Mouse (Mus musculus): ENCODE measurements around the gene Adgre5.

The Adgre5 gene

DNA sequence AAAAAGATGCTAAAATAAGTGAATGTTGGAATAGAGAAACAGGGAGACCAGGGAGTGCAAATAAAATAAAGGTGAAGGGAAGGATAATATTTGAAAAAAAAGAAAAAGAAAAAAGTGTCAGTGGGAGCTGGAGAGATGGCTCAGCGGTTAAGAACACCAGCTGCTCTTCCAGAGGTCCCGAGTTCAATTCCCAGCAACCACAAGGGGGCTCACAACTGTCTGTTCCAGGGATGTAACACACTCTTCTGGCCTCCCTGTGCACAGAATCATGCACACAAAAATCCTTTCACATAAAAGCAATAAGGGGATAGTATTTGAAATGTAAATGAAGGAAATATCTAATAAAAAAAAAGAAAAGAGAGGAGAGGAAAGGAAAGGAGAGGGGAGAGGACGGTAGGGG is 13.0 kb upstream of the Adgre5 start:
- no peak for DNase-seq (ENCODE audit: low spot score)

DNA sequence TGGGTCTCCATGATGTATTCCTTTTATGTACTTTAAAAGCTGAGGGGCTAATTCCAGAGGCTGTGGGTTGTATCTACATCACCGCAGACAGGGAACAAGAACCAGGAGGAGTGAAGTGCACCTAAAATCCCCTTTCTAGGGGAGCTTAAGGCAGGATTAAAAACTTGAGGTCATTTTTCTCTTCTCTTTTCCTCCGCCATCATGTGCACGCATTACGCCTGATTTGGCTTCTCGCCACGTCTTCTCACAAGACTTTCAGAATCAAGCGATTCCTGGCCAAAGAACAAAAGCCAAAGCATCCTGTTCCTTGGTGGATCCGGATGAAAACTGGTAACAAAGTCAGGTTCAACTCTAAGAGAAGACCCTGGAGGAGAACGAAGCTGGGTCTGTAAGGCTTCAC is 8.1 kb upstream of the Adgre5 start:
- no peak for DNase-seq (ENCODE audit: low spot score)

DNA sequence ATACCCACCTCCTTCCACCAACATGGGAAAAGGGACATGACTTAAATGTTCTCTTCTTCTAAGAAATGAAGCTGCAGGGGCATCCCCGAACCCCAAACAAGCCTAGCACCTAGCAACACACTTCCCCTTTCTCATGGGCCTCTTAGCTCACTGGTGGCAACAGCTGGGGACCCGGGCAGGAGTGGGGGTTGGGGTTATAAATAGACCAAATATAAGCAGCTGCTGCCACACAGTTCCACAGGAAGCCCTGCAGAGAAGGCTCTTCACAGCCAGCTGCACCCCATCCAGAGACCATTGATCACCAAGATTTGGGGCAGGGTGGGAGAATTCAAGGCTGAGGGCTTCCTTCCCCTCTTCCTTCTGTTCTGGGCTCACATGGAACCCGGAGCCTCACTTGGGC is 7.6 kb upstream of the Adgre5 start:
- no peak for DNase-seq (ENCODE audit: low spot score)

DNA sequence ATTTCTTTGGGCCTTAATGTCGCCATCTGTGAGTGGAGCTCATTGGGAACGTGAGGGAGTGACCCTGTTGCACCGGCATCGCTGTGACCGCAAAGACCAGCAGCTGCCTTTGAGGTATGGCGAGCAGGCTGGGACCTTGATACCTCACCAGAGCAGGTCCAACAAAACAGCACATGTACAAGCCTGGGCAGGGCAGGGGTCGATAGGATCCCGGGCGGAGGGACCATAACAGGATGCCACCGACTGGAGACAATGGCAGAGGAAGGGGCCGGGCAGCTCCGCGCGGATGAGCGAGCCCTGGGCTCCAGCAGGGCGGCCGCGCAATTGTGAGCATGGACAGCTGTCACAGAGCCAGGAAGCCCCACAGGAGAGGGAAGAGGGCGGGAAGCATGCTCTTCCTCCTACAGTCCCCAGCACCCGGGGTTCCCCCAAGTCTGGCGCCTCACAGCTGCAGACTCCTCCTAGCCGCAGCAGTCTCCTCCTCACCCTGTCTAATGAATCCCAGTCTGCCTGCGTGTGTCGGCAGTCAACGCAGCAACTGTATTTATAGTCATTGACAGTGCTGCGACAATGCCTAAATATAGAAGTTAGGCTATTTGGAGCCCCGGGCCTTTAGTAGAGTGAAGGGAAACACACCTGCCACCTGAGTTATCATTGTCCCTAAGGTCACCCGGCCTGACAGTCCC is 6.7 kb upstream of the Adgre5 start:
- DNase-seq (ENCODE audit: low spot score): peak; percentile 48

DNA sequence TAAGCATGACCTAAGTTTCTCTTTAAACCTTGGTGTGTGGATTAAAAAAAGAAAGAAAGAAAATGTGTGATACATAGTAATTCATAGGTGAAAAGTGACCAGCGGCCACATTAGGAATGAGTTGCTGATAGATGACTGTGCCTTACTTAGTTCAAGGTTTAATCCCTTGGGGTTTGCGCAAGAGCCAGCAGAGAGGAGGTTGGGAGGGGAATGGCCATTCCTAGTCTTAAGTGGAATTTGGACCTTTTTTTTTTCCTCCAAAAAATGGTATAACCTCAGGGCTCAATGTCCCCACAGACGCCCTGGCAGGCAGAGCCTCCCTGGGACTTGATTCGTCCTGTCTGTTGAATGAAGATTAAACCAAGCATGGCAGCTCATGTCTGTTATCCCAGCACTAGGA is 2.9 kb upstream of the Adgre5 start:
- no peak for DNase-seq (ENCODE audit: low spot score)

DNA sequence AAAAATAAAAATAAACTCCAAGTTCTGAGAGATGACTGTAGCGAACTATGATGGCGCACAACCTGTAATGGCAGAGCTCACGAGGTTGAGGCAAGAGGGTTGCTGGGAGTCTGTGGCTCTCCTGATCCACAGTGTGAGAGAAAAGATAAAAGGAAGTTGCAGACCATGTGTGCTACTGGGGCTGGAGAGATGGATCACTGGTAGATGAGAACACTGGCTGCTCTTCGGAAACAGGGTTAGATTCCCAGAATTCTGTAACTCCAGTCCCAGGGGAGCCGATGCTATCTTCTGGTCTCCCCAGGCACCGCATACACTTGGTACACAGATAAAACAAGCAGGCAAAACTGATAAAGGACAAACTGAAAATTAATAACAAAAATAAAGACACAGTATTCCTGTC is 1.8 kb upstream of the Adgre5 start:
- DNase-seq (ENCODE audit: low spot score): no peak

DNA sequence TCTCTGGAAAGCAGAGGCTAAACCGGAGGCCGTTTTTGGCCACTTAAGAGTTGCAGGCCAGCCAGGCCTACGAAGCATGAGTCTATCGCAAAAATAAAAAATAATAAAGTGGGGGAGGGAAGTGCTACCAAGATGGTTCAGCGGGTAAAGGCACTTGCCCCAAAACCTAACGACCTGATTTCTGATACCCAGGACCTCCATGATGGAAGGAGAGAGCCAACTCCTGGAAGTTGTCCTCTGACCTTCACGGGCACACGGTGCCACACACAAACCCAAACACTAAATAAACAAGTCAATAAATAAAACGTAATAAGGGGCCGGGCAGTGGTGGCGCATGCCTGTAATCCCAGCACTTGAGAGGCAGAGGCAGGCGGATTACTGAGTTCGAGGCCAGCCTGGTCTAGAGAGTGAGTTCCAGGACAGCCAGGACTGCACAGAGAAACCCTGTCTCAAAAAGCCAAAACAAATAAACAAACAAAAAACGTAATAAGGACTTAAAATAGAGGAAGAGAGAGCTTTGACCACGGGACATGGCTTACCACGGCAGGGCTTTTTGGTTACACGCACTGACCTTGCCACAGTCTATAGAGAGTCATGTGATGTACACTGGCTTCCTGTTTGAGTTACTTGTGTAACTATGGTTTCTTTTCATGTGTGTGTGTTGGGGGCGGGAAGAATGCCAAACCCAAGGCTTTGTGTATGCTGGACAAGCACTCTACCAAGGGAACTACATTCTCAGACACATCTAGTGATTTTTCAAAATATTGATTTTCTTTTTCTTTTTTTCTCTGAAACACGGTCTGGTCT is 926 bp upstream of the Adgre5 start:
- DNase-seq (ENCODE audit: low spot score): no peak

DNA sequence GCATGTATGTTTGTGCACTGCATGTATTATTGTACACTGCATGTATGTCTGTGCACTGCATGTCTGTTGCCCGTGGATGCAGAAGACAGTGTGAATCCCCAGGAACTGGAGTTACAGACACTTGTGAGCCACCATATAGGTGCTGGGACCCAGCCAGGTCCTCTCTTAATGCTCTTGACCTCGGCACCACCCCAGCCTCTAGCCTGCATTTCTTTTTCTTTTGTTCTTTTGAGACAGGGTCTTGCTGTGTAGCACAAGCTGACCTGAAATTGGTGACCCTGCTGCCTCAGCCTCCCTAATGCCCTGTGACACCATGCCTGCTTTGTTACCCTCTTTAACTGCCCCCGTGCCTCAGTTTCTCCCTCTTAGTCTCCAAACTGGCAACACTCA is 545 bp downstream of the Adgre5 start:
- DNase-seq (ENCODE audit: low spot score): no peak

DNA sequence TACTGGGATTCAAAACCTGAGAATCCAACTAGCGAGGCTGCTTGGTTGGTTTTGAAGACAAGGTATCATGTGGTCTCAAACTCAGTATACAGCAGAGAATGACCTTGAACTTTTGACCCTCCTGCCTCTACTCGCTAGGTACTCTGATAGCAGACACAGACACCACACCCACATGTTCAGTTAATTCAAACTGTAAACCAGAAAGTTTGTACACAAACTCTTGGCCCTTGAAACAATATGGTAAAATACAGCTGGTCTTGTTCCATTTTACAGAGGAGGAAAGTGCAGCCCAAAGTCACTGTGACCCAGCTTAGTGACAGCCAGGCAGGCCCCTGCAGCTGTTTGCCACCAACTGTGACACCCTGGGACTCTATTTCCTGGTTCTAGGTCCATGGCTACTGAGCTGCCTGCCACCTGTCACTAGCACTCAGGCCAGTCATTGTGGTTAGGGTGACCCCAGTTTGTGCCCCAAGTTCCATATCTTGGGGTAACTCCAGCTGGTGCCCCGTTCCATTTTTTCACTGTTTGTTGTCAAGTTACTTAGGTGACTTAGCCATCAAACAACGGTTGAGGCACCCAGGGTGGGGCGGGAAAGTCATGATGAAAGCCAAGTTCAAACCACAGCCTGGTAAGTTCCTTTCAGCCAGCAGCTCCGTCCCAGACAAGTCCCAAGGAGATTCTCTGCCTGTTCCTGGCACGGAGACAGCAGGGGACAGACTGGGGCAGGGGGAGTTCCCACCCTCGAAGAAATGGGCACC is 1.2 kb downstream of the Adgre5 start:
- DNase-seq (ENCODE audit: low spot score): no peak

DNA sequence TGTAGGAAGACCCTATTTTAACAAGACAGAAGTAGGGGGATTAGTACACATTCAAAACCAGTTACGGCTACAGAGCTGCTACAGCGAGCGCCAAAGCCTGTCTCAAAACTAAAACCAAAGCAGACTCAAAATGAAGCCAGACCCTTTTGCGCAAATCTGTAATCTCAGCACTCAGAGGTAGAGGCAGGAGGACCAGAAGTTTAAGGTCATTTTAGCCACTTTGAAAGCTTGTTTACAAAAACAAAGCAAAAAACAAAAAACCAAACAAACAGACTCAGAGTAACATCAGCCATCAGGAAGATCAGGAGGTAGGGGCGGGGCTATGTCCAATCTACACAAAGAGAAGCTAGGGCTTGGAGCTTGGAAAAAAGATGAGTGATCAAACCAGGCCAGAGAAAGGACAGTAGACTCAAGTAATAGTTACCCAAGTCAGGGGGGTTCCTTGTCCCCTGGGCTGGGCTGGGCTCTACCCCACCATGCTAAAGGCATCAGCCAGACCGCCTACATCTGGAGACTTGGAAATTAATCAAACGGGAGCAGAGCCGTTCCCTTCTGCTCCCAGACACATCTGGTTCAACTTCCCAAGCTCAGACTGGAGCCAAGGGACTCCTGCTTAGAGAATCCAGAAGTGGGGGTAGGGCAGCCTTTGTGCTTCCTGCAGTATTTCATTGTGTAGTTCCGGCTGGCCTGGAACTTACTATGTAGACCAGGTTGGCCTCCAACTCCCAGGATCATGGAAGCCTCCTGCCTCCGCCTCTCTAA is 2.0 kb downstream of the Adgre5 start:
- peak; percentile 61 for DNase-seq (ENCODE audit: low spot score)

DNA sequence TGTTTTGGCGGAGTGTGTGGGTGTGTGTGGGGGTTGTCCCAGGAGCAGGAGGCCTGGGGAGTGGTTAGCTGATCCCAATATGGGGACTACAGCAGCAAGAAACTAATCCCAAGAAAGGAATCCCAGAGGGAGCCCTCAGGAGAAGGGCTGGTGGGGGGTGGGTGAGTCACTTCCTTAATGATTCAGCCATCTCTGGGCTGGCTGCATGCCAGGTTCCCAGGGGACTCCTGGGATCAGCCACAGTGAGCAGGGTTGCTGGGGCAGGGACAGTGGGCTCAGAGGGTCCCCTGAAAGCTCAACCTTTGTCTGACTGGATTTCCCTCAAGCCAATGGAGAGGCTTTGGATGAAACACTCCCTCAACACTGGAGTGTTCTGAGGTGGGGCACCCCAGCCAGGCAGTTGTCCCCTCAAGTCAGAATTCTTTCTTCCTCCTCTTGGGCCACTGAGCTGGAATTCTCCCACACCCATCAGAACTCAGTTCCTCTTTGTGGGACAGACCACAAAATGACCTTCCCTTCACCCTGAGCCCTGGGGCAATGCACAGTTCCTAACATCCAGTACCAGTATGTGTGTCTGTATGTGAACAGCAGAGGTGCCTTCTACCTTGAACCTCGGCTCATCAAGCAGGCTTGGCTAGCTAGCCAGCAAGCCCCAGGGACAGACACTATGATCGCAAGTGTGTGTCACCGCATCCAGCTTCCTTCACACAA is 3.1 kb downstream of the Adgre5 start:
- no peak for DNase-seq (ENCODE audit: low spot score)

DNA sequence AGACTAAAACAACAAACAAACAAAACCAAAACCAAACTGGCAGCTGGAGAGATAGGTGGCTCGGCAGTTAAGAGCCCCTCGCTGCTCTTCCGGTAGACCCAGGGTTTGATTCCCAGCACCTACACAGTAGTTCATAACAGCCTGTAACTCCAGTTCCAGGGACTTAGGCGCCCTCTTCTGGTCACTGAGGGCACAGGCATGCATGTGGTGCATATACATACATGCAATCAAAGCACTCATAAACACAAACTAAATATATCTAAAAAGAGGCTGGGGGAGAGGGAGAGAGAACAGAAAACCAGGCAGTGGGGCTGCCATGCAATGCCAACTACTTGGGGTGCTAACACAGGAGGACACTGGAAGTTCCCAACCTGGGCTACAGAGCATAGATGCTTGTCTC is 3.8 kb downstream of the Adgre5 start:
- DNase-seq (ENCODE audit: low spot score): no peak

DNA sequence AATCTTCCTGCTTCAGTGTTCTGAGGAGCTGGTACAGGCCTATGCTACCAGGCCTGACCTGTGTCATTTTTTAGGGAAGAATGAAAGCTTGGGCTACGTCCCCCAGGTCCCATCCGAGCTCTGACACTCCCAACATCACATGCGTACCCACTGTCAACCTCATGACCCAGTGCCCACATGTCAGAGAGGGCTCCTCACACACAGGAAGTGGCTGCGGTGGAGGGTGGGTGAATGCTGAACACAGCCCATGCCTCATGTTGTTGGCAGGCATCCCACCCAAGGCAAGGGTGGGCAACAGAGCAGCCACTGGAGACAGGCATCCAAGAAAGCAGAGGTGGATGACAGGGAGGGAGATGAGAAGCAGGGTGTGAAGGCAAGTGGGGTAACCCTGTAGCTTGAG is 4.4 kb downstream of the Adgre5 start:
- DNase-seq (ENCODE audit: low spot score): no peak

DNA sequence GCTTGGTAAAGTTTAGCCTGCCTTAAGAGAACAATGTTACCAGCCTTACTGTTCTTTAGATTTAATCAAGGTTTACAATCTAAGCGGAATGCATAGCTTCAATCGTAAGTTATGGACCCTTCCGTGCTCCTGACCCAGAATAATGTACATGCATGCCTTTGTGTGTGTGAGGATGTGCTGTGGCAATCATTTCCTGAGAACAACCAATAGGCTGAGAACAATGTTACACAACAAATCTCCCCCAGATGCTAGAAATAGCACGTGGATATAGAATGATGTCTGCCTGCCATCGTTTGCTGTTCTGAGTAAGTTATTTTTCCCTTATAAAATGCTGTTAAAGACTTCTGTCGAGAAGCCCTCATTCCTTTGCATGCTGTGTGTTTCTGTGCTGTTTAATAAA is 8.2 kb downstream of the Adgre5 start:
- DNase-seq (ENCODE audit: low spot score): no peak

DNA sequence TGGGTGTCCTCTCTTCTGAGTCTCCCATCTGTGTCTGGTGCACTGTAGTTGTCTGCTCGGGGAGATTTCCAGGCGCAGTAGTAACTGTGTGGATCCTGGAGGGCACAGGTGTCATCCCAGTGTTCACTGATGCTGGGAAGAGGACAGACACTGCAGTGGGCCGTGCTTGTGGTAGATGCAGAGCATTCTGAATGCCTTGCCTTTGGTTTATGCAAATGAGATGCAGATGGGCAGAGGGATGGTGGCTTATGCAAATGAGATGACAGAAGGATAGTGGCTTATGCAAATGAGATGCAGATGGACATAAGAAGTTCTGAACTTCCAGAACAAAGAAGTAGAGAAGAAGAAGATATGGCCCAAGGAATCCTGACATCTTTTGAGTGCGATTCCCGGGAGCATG is 9.2 kb downstream of the Adgre5 start:
- DNase-seq (ENCODE audit: low spot score): no peak

DNA sequence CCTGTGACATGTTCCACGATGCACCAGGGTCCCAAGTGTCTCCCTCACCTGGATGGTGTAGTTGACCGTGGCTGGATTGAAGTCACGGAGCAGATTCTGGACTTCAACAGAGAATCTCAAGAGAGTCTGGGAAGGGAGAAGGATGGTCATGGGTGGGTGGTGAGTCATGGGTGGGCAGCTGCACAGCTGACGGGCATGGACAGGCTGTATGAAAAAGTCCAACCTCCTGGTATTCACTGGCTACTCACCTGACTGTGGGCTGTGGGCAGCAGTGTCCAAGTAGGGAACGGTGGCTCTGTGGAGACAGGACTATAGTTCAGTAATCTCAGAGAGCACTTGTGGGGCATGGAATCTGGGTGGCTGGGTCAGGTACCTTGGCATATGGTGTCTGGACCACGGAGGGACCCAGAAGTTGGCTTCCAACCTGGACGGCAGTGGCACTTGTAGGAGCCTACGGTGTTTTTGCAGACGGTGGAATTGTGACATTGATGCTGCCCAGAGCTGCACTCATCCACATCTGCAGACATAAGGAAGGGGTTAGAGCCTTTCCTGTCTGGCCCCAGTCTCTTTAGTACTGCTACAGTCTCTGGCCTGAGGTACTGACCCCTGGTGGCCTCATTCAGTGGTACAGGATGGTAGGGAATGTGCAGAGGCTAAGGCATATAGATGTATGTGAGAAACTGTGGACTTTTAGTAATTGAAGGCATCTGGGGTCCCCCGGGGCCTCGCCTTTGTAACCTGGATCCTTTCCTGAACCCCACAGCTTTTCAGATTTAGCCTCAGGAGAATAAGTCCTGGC is 11.9 kb downstream of the Adgre5 start:
- DNase-seq (ENCODE audit: low spot score): peak; percentile 75

DNA sequence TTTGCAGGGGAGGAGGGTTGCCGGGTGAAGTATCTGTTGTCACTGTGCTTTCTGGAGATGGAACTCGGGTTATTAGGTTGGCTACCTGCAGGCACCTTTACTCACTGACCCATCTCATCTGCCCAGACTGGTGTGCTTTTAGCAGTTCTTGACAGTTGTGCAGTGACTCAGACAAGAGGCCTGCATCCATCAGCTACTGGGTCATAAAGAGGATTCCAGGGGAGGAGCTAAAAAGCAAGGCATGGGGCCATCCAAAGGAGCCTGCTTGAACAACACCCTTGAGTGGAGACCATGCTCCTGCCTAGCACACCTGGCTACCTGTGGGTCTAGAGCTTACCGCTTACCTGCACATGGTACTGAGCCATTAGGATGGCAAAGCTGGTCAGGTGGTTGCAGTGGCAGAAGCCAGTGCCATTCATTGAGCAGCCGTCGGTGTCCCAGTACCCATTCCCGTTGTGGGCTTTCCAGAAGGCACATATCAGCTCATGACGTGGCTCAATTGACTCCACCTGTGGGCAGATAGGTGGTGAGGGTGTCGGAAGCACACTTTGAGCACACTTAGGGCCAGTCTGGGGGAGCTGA is 15.5 kb downstream of the Adgre5 start:
- no peak for DNase-seq (ENCODE audit: low spot score)

DNA sequence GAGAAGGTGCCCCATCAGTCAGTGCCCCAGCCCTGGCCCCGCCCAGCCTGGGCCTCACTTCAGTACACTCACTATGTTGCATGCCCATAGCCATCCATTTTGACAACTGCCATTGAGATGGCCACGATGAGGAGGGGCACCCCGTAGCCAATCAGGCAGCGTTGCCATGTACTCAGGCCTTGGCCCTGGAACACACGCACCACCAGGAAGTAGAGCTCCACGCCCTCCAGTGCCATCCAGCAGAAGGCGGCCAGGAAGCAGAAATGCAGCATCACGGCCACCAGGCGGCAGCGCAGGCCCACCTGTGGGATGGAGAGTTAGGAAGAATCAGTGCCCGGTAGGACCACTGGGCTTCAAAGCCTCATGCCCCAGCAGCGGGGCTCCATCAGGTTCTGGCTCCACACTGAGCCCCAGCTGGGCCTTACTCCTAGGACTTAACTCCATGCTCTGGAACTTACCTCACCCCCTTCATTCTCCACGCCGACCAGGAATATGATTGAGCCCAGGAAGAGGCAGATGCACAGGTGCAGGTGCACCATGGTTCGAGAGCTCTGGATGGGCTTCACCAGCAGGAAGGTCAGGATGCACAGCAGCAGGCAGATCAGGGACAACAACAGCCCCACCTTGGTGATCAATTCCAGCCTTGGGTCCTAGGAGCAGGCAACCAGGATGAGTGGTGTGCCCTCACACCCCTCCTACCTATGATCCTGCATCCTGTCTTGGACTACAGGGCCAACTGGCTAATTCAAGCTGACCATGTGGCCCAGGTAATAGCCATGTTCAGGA is 16.2 kb downstream of the Adgre5 start:
- DNase-seq (ENCODE audit: low spot score): peak; percentile 83

DNA sequence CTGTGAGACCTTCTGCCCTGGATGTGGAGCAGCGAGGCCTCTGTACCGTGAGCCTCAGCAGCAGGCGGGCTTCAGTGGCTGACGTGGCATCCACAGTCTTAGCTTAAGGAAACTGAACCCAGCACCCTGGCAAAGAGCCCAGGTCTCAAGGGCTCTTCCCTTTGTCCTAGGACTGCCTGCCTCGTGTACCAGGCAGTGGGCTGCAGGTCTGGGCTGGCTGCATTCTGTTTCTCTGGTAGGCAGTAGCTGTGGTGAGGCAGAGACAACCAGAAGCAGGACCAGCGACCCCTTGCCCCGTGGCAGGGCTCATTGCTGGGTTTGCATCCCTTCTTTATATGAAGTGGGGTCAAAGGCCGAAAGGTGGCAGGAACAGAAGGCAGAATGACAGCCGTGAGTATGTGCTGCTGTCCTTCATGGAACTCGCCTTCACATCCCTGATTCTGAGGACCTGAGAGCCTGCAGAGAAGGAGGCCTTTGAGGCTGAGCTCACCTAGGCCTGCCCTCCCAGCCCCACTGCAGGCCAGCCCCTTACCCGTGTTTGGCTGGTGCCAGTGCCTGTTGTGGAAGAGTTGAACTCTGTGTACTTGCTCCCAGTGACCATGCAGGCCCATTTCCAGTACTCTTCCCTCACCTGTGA is 17.6 kb downstream of the Adgre5 start:
- no peak for DNase-seq (ENCODE audit: low spot score)
